Mouse (Mus musculus) induced T-regulatory cell, adult 2 months (primary cell): ENCODE results near the gene Rpl23.
"Not testable (repeated sequence)": the region's sequence is repeated elsewhere in the genome, so short reads cannot be mapped to it uniquely, and the experiment has no call there.

Source experiments
- DNase-seq: peaks from one replicate; pipeline ENCODE4 v3.0.0-alpha.2; 2012; ENCODE audit warnings: low read depth

Gene Rpl23

DNA sequence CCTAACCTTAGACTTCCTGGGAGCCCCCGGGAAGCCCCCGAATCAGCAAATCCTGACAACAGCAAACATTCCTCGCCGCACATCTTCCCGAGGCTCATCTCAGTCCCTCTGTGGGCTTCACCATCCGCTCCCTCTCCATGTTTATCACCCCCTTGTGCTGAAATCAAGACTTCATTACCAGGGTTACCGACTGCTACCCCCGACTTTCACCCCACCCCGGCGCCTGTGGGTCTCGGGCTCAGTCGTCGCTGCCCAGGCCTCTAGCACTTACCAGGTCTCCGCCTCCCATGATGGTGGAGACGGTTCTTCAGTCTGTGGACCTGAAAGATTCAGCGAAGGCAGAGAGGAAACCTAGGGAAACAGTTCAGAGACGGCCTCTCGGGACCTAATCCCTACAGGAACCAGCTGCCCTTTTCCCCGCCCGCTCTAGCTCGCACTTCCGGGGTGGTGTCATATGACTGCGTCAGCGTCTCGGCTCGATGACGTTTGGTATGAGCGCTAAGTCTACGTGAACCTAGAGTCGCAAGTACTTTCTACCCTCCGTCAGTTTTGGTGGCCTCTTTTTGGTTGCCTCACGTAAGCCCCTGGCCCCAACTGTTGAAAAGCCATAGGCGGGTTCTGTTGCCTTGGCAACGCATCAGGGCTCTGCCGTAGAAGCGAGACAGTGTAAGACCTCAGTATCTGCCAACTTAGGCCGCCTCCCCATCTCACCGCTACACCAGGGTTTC, 15.9 kb downstream of the Rpl23 start, which contains the start of gene Cwc25:
Gene Cwc25 (minus strand): TSS at position 403 of the 728 bp plus-strand sequence.
- DNase-seq: peak; percentile 98

DNA sequence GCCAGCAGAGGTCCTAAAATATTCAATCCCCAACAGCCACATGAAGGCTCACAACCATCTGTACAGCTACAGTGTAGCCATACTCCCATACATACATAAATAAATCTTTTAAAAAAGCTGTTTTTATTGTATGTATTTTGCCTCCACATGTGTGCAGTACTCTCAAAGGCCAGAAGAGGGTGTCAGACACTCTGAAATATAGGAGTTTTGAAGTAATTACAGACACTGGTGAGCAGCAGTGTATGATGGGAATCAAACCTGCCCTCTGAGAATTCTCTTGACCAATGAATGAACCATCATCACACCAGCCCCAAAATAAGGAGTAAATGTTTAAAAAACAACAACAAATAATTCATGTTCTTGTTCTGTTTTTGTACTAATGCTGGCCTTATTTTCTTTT, 20.6 kb downstream of the Rpl23 start:
- peak; percentile 61 for DNase-seq

DNA sequence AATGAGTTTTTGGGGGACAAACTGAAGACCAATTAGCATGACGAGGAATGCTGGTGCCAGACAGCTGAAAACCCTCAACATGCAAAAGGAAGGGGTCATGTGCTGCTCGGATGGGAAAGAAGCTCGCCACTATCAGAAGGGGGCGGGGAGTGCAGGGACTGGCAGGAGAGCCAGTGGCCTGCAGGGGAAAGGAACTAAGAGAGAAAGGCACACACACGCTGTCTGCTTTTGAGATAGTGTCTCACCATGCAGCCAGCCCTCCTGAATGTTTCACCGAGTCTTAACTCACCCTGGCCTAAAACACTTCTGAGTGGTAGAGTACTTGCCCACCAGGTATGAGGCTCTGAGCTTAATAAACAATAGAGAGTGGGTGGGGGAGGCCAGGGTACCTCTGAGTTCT, 23.3 kb downstream of the Rpl23 start:
- no peak for DNase-seq

DNA sequence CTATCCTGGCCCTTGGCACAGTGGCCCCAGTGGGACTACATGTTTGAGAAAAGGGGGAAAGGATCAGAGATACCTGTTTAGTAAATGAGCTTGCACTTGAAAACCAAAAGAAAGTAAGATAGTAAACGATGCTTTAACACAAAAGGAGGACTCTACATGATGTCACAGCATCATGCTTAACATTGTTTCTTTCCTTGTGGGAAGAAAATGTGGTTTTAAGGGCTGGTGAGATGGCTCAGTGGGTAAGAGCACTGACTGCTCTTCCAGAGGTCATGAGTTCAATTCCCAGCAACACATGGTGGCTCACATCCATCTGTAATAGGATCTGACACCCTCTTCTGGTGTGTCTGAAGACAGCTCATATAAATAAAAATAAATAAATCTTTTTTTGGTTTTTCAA, 24.1 kb downstream of the Rpl23 start:
- no peak for DNase-seq

DNA sequence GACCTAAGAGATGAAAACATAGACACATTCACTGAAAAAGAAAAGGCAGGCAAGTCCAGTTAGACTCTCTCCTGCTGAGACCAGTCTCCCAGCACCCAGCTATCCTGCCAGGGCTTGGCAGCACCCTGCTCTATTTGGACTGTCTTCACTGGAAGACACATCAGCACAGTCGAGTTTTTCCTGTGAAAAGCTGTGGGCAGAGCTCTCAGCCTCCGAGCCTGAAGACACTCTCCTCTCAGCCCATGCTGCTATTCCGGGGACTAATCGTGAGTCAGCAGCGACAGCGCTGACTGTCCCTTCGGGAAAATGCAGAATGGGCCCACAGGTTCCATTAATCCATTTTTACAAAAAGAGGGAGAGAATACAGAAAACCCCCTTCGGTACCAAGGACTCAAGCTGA, 29.0 kb downstream of the Rpl23 start:
- no peak for DNase-seq

DNA sequence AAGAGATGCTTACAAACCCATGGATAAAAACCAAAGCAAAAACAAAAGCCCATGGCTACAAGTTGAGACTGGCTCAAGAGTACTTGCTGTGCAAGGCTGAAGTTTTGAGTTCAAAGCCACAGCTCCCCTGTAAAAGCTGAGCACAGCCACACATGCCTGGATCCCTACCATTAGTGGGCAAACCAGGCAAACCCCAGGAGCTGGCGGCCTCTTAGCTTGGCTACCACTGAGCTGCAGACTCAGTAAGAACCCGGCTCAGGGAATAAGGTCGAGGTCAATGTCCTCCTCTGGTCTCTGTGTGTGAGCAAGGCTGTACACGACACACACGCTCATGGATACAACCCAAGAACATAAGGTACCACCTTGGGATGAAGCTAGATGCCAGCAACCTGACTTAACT, 33.7 kb downstream of the Rpl23 start:
- DNase-seq: no peak

DNA sequence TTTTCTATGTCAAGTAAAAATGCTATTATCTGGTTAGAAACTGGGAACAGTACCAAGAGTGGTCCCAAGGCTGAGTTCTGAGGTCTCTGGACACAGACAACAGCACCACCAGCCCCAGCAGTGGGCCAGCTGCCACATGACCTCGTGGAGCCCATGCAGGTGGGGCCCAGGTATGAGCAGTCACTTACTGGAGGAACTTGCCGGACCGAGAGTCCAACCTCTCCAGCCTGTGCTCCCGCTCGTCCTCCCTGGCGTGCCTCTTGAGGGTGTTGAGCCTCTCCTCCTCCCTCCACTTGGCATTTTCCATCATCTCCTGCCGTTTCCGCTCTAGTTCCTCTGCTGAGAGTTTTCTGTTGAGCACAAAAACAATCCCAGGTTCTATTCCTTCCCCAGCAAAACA, 34.5 kb downstream of the Rpl23 start:
- DNase-seq: no peak

DNA sequence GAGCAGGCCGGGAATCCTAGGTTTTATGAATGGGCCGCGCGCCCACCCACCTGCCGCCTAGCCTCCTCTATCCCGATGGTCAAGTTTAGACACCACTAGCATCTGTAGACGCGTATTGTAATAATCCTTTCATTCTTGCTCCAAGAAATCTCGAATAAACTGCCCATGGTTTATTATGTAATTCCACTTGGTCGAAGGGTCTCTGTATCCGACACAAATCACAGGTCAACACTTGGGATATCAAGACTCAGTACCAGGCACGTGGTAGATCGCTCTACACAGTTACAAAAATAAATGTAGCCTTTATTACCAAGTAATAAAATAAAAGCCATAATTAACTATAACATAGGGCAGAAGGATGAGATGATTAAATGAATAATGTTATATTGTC, 36.9 kb downstream of the Rpl23 start:
- no peak for DNase-seq

DNA sequence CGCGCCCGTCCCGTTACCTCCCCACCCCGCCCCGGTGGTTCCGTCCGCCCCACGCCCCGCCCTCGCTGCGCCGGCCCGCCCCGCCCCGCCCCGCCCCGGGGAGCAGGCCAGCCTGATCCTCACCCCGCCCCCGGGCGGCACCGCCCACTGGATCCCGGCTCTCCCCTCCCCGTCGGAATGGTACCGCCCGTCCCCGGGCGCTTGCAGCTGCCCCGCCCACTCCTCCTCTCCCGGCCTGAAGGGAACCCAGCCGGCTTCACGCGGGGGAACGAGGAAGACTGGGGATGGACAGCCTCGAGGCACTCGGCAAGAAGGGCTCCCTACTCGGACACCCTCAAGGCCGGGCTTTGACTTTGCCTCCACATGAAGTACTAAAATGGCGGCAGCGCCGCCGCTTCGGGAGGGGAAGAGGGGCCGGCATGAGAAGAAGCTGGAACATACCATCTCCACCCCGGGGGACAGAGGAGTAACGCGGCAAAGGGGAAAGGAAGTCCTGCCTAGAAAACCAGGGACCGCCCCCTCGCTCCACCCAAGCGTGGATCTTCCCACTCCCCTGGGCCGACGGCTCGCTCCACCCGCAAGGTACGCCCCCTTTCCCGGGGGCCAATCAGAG, 37.4 kb downstream of the Rpl23 start:
- DNase-seq: peak; percentile 99

DNA sequence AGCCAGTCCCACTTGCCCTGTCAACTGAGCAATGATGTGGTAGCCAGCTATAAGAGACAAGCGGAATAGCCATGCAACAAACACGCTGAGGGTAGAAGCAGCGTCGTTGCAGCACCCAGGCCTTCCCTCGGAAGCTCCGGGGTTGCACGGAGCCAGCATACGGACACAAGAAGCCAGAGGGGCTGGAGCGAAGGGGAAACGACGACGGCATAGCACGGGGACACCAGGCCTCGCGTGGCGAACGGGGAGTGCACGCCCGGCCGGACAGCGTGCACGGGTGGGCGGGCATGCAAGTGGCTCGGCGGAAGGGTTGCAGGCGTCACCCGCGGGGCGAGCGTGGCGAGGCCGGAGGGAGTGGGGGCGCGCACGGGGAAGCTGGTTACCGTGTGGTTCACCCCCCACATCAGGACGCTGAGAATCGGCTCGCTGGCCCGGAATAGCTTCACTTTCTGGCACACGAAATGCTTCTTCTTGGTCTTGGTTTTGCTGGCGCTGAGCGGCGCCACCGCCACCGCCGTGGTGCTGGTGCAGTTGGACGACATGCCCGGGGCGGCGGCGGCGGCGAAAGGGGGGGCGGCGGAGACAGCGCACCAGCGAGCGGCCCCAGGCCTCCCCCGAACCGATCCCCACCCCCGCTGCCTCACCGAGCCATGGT, 38.0 kb downstream of the Rpl23 start, which contains the start of gene Pip4k2b:
Gene Pip4k2b (minus strand): TSS at position 642 of the 655 bp plus-strand sequence.
- DNase-seq: no peak

DNA sequence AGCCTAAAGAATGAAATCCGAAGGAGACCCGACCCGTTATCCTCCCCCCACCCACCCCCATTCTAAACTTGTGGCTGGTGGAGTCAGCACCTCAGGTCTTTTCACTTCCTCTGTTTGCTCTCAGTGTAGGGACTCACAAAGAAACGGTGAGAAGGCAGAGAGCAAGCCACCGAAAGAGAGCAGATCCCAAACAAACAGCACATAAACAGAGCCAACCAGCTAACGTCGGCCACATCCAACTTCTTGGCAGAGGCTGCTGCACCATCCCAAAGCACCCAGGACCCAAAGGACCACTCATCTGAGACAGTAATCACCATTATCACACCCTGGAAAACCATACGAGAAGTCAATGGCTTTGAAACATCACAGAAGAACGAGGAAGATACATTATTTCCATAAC, 38.8 kb downstream of the Rpl23 start:
- DNase-seq: peak; percentile 49

DNA sequence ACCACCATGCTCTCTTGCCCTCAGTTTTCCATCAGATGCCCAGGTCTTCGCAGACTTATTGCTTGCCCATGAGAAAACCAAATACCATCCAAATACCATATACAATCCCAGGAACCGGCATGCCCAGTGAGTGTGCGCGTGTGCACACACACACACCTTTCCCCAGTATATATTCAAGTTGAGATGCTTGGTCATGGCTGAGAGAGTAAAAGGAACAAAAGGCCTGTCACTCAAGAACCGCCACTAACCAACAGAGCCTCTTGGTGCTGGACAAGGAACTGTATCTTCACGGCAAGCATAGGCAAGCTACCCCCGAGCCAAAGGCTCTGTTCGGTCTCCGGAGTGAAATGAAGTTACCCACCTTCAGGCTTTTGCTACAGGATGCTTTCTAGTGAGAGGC, 39.6 kb downstream of the Rpl23 start:
- DNase-seq: no peak

DNA sequence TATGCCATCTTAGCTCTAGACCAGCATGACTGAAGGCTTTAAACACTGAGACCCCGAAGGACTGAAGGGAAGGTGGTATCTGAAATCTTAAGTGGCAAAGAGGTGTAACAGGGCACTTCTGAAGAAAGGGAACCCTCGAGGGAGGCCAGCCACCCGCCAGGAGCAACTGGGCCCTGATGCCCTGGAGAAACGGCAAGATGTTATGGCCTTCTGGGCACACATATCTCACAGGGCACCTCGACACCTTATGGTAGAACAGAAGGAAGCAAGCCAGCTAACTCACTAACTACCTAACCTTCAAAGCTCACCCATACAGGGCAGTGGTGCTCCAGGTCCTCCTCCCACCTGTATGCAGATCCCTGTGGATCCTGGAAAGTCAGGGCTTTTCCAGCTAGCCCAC, 40.1 kb downstream of the Rpl23 start:
- no peak for DNase-seq

DNA sequence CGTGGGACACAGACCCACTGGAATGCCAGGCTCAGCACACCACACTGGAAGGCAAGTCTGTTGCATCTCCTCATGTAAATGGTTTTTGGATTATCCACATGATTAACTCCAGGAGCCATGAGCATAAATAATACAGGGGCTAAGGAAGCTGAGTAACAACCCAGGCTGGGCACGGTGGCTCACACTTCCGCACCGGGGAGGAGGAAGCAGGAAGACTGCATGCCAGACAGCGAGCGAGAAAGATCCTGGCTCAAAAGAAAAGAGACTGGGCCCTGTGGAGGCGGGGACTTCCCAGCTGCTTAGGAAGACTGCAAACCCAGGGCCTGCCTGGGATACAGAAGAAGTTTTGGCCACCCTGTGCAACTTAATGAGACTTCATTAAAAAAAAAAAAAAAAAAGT, 42.0 kb downstream of the Rpl23 start:
- peak; percentile 55 for DNase-seq

DNA sequence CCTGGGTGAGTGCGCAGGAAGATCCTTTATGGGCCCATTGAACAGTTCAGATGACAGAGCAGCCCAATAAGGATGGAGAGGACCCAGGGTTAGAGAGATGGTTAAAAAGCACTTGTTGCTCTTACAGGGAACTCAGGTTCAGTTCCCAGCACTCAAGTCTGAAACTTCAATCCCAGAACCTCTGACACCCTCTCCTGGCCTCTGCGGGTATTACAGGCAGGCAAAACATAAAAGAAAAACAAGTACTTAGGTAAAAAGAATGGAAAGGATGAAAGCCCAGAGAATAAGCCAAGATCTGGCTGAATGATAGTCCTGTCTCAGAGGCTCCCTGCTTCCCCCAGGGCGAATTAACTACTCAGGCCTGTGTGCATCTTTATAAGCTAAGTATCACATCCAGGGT, 43.1 kb downstream of the Rpl23 start:
- DNase-seq: peak; percentile 68

DNA sequence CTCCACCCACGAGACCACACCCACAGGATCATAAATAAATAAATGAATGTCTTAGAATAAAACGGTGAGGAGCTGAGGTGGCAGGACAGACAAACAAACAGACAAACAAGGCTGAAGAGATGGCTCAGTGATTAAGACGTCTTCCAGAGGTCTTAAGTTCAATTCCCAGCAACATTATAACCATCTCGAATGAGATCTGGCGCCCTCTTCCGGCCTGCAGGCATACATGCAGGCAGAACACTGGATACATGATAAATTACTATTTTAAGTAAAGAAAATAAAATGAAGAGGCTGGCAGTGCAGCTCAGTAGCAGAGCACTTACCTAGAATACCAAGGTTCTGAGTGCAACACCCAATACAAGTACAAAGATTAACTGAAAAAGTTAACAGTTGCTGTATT, 43.5 kb downstream of the Rpl23 start:
- DNase-seq: peak; percentile 74

DNA sequence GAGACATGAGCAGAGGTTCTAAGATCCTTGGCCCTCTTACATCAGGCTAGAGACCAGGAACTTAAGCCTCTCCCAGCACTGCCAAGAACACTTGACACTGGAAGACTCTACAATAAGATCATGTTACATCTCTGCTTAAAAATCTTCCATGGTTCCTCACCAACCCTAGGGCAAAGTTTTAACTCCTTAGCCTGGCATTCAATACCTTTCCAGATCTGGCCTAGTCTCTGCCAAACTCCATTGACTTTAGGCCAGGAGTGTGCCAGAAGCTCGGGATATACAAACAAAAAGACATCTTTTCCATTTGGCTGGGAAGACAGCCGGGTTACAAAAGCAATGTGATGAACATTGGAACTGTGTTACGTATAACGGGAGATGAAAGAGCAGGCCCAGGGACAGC, 44.6 kb downstream of the Rpl23 start:
- no peak for DNase-seq

DNA sequence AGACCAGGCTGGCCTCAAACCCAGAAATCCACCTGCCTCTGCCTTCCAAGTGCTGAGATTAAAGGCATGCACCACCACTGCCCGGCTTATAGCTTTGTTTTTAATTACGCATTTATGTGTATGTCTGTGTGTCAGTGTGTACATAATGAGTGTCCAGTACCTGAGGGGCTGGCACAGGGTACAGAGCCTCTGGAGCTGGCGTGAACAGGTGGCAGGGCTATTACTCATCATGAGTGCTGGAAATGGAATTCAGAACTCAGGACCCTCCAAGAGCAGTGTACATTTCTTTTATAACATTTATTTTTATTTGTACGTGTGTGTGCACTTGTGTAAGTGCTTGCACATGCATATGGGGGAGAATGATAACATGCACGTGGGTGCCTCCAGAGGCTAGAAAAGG, 45.6 kb downstream of the Rpl23 start:
- no peak for DNase-seq

DNA sequence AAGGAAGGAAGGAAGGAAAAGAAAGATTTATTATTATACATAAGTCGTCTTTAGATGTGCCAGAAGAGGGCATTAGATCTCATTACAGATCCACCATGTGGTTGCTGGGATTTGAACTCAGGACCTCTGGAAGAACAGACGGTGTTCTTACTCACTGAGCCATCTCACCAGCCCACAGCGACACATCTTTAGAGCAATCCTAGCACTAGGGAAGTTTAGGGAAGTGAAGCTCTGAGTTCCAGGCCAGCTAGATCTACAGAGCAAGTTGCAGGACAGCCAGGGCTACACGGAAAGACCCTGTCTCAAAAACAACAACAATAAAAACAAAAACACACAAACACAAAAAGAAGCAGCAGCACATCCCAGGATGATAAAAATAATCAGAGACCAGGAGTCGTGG, 47.4 kb downstream of the Rpl23 start:
- not testable (repeated sequence) for DNase-seq

DNA sequence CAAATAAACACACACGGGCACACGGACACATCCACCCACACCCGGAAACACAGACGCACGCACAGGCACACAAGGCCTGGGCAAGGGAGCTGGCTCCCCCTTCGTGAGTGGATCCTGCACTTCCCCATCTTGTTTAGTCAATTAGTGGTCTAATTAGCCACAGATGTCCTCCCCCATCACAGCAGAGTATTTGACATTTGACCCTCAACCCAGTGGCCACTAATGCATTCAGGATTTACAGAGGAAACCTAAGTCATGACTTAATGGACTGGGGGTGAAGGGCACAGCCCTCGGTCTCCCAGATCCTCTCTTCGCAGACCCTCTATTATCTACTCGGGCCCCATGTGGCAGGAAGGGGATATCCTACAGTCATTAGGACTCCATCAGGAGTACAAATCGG, 48.5 kb downstream of the Rpl23 start:
- DNase-seq: no peak

DNA sequence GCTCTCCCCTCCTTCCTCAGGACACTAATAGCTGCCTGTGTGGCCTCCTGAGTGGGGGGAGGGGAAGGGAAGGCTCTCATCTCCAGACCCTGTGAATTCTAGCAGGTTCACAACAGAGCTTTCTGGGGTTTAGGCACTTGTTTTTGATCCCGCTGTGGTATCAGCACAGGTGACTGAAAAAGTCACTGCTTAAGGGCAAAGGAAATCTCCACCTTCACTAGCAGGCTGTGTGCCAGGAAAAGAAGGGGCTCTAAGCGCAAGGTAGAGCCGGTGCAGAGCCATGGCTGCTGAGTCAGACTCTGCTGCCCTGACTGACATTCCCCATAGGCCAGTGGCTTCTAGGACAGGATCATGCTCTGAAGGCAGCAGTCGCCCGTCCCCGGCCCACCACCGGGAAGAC, 53.5 kb downstream of the Rpl23 start:
- DNase-seq: no peak

DNA sequence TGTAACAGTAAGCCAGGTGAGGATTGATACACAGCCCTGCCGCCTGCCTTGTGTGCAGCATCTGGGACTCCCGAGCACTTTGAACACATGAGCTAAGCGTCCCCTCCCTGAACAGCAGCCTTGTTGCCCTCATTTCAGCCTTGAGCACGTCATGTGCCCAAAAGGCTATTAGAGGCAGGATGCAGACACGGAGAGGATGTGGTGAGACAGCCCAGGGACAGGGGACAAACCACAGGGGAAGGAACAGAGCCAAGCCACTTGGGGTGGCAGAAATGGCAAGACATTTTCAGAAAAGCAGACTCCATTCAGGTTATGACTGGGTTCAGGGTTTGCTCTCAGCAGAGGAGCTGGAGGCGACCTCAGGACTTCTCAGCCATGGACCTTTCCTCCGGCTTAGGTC, 53.9 kb downstream of the Rpl23 start:
- peak; percentile 87 for DNase-seq
